Mouse (Mus musculus) frontal cortex, adult (tissue): ENCODE results near the gene Eprs.
A peak's percentile ranks its signal among the peaks of the same experiment; 100 is the strongest.

Source experiments
- ATAC-seq: cut with Nextera tagmentation; 2 replicates; pipeline ENCODE4 v1.9.2; 2017; ENCODE audit warnings: mild to moderate bottlenecking, moderate library complexity, mixed read lengths; ENCODE audit not compliant: low TSS enrichment

Eprs gene

DNA sequence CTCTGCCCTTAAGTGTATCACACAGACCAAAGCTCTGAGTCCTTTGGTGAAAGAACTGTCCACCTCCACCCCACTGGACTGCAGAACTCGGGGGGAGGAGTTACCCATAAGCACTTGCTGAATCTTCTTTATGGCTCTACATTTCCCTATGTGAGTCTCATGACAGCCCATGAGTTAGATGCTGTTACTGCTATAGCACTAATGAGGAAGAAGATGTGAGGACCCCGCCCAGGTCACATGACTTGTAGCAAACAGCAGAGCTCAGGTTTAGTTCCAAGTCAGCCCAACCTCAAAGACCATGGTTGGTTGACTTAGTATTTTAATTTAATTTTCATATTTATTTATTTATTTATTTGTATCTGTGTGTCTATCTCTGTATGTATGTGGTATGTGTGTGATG is 86.9 kb downstream of the Eprs start:
- ATAC-seq = no peak

DNA sequence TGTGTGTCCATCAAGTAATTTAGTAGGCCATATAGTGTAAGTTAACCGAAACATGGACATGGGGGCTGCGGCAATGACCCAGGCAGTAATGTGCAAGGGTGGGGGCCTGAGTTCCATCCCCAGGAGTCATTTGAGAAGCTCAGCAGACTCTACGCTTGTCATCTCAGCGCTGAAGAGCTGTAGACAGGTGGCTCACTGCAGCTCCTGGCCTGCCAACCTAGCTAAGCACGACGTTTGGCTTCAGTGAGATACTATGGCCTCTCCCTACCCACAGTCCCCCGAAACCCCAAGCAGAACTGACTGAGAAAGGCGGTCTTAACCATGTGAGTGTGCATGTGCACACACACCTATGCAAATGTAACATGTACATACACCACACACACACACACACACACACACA is 88.2 kb downstream of the Eprs start:
- ATAC-seq = no peak

DNA sequence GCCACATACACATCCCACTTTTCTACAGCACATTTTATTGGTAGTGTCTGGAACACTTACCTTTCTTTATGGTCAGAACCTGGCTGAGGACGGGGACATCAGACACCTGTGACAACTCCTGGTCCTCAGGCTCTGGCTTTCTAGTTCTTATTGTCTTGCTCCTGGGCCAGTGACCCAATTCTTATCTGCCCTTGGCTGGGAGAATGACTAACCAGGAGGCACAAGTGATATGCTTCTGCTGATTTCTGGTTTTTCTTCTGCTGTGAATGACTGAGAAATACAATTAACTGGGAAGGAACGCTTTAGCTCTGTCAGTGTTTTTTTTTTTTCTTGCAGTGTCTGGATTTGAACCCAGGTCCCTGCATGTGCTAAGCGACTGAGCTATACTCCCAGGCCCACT is 88.7 kb downstream of the Eprs start:
- ATAC-seq = no peak

DNA sequence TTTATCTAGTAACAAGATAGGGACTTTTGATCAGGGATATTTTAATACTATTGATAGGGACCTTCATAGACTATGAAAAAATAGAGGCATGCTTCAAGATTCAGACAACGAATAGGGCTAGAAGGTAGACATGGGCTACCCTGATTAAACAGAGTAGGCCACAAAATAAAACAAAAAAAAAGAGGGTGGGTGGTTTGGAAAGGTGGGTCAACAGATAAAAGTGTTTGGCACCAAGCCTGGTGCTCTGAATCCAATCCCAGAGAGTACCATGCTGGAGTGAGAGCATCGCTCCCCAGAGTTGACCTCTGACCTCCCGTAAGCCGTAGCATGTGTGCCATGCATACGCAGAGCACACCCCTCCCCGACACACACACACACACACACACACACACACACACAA is 89.6 kb downstream of the Eprs start:
- no peak for ATAC-seq

DNA sequence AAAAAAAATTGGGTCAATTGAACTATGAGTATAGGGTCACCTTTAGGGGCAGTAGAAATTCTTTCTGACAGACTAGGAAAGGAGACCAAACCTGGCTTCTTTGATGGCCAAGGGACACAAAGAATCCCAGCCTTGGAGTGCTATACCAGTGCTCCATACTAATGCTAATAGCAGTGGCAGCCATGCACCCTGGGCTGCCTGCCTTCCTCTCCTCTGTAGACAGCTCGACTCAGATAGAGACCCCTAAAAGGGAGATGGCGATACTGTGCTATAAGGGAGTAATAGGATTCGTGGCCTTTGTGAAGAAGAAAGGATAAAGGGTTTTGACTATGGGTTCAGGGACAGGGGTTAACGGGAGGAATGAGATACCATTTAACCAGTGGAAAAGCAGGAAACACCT is 91.3 kb downstream of the Eprs start:
- no peak for ATAC-seq

DNA sequence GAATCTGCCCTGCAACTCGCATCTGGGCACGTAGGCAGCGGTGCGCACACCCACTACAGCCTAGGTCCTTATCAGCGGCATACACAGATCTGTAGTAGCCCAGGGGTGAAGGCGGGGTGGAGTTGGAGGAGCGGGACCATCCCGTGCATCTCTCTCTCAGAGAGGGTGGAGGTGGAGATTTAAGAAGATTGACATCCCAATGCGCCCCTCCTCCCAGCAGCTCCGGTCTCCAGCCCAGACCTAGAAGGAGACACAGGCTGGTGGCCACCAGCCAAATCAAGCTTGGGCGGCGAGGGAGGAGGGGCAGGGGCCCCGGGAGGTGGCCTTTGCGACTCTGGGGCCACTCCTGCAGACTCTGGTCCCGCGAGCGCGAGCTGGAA is 91.7 kb downstream of the Eprs start, which contains the start of gene Slc30a10:
Gene Slc30a10, plus strand, starts transcription at position 274 of the 380 bp plus-strand sequence.
- ATAC-seq = peak; percentile 52

DNA sequence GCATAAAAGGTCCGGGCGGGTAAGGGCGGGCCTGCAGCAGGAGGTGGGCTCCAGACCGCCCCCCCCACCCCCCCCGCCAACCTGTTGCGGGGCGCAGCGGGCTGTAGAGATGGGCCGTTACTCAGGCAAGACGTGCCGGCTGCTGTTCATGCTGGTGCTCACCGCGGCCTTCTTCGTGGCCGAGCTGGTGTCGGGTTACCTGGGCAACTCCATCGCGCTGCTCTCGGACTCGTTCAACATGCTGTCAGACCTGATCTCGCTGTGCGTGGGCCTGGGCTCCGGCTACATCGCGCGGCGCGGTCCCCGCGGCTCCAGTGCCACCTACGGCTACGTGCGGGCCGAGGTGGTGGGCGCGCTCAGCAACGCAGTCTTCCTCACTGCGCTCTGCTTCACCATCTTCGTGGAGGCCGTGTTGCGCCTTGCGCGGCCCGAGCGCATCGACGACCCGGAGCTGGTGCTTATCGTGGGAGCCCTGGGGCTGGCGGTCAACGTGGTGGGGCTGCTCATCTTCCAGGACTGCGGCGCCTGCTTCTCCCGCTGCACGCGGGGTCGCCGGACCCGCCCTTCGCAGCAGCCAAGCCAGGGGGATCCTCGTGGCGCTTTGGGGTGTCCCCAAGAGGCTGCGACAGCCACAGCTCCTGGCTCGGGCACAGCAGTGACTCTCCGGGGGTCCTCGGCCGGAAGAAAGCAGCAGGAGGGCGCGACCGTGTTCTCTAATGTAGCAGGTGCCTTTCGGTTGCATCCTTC is 92.3 kb downstream of the Eprs start:
- ATAC-seq = peak; percentile 77

DNA sequence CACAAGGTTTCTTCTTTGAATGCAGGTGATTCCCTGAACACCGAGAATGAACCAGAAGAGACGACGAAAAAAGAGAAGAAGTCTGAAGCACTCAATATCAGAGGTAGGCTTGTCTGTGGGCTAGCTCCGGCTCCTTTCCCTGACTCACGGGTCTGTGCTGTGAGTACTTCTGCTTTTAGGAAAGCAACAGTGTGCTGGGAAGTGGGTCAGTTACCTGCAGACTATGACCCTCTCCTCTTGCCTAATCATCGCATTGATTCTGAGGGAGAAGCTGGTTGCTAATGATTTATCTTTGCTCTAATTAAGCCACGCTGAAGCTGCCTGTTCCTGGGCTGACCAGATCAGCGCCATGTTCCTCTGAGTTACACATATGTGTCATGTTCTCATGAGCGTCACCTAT is 93.5 kb downstream of the Eprs start:
- ATAC-seq = no peak

DNA sequence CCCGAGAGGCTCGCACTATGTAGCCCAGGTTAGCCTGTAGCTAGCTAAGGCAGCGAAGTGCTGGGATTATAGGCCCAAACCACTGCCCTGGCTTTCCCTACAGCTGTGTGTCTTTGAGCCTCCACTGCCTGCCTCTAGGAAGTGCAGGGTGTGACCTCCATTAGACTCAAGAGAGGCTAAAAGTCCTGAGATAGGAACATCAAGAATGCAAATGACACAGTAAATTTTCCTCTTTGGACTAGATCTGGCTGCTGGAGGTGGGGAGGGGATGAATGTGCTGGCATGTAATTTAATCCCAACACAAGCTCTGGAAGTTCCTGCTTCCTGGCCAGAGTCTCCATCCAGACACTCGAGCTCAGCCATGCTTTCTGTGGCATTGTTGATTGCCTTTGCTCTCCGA is 97.3 kb downstream of the Eprs start:
- no peak for ATAC-seq

DNA sequence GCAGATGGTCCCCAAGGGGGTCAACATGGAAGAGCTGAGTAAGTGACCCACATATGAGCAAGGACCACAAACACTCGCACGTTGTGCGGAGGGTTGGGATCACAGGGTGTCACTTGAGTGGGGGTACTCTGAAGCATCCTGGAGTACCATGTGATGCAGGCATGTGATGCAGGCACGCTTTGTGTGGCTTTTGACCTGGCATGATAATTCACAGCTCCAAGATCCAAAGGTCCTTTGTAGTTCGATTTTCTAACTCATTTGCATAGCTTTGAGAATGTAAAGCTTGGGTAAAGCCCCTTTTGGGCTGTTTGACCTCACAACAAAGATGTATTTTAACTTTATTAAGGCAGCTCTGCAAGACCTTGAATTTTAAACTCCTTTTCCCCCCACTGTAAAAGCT is 100.0 kb downstream of the Eprs start:
- no peak for ATAC-seq

DNA sequence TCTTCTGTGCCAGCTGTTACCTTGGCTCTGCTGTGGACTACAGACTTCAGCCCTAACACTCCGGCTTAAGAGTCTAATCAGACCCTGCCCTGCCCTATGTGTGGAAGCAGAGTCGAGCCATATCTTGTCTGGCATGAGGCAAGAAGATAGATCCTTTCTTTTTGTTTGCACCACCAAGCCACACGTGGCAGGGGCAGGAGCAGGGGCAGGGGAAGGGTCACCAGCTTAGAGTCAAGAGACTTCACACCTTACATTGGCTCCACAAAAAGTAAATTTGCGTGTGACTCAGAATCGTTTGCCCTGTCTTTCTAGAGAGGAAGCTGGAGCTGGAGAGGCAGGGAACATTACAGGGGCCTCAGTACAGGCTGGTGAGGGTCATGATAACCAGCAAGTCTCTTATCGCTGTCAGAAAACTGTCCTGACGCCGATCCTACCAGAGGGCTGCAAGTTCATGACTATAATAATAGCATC is 106.7 kb downstream of the Eprs start:
- ATAC-seq = no peak

DNA sequence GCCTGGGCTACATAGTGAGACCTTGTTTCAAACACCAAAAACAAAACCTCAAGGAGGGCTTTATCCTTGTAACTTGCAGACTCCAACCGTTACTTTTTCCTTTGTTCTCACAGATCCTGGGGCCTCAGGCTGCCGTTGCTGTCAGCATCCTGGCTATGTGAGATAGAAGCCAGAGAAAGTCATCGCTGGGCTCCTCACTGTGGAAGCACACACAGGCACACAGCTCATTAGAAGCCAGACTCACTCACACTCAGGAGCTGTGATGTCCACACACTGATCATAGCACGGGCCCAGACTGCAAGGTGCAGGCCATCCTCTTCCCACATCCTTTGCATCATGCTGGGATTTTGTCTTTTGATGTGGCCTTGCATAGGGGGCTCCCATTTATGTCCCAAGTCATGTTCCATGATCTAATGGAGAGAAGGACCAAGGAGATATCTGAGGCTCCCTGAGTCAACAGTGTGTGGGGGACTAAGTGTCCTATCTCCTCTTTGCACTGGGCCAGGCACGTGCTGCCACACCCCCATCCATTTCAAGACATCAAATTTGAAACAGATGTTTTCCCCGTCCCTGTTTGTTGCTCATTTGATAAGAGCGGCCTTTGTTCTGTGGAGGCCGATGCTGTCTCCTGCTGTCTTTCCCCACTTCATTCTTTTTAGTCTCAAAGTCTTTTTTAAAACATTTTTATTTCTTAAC is 109.3 kb downstream of the Eprs start:
- ATAC-seq = no peak

DNA sequence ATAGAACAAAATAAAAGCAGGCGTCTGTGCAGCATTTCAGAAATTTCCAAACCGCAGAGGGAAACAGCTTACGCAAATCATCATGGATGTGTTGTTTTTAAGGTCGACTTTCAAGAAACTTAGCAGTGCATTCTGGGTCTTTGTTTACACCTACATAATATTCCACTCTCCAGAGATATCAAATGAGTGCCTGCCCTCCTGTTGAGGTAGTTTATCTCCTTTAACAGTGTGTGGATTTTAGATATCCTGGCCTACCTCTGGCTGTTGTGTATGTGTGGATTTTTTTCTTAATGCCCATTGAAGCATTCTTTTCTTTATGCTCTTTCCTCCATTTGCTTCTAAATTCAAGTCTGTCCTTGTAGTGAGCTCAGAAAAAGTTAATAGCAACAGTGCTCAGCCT is 109.9 kb downstream of the Eprs start:
- no peak for ATAC-seq

DNA sequence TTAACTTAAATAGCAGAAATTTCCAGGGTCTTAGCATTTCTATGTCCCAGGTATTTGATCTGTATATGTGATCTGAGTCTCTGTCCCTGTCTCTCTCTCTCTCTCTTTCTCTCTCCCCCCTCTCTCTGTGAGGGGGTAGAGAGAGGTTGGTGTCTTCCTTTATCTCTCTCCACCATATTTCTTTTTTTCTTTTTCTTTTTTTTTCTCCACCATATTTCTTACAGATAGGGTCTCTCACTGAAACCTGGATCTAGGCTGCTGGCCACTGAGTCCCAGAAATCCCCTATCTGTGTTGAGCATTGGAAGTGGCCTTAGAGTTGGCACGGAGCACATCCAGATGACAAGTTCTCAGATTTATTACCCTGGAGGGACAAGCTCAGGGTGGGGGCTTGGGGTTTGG is 110.6 kb downstream of the Eprs start:
- no peak for ATAC-seq
